Mouse (Mus musculus) cerebellum, adult 18-20 months (tissue): ENCODE measurements at regions not wholly inside any gene's neighbourhood (a gene's known extent, or its start where the extent isn't known, plus 50 kb on each side); places are given as distances from the start of the nearest gene placed in this dataset.

Experiments used
- DNase-seq, 2 experiments: peaks; one replicate each; pipeline ENCODE4 v3.0.0; 2021

DNA sequence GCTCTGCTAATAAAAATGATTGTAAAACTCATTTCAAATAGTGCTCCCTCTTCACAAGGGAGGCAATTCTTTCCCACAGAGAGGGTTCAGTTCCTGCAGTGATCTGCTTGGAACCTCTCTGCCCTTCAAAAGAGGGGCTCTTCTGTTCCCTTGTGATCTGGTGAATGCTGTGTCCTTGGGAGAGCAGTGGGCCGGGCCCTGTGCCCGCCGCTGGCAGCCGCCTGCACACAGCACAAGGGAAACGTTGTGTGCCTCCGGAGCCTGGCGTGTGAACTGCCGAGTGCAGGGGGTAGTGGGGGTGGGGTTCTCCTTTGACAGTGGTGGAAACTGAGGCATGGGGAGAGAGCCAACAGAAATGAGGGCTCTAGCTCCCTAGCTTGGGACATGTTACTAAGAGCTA lies 54.4 kb upstream of the Csrp1 start:
- peak in 1 of 2 experiments; percentile 26 for DNase-seq

DNA sequence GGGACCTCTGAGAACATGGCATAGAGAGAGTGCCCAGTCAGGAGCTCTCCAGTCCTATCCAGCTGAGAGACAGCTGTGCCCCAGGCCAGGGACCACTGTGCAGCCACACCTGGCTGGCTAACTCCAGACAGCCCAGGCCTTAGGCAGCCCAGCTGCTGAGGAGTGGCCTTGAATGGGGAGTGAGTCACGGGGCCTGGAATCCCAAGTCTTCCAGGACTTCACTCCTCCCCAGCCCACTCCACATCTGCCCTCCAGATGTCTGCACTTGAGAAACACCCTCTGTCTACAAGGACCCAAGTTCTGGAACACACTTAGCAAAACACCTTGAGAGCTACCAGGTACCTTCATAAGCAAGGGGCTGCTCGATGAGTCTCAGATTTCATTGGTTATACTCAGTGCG lies 51.5 kb upstream of the Csrp1 start:
- no peak for DNase-seq

DNA sequence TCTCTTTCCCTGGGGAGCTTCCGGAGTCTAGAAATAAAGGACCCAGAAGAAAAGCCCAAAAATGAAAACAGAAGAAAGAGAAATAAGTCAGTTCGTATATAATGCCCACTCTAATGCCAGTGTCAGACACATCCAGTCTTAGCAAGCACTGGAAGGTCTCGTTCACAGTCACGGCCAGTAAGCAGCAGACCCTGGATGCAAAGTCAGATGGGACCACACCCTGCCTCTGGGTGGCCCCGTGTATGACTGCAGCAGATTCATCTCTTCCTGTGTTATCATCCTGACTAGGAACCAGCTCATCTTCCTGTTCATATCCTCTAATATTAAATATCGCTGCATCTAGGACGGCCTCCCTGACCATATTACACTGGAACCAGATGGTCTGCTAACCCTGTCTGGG lies 50.9 kb upstream of the Csrp1 start:
- no peak for DNase-seq

DNA sequence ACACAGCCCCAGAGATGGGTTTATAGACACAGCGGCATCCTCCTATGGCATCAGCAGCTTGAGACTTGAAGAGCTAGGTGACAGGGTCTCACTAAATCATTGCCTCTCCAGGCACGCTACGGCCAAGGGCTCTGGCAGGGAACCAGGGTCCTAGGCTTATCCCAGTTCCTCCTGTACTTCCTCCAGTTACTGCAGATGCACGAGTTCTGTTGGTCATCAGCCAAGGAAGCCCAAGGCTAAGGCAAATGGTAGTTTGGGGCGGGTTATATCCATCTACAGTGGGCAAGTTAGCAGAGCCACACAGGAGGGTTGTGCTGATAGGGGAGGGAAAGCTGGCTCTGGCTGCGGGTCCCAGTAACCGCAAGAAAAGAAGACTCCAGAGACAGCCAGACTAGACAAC lies 50.1 kb upstream of the Csrp1 start:
- DNase-seq, result no peak
